ENCODE assay signal across 18 mouse cellular contexts in the genomic region with DNA sequence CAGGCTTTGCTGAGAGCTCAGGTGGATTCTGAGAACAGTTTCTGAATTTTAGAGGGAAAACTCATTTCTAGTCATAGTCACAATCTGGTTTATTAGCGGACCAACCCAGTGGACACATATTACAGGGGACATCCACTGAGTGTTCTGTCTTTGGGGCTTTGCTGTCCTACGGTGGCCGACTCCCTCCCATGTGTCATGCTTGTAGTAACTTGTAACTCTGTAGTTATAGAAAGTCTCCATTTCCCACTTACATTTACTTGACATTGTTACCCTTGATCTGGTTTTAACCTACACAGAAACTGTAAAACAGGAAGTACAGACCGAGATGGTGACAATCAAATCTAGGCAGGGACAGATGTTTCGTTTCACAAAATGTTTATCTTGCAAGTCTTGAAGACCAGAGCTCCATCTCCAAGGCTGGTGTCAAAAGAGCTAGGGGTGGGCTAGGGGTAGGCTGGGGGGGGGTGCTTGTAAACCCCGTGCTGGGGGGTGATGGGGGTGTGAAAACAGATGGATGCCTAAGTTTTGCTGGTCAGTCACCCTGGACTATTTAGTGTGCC. TPM values are rescaled to one million over a fixed set of nuclear protein-coding genes. Genes with fewer than 3 reads are reported as not detected.
DNase-seq lines count a peak whose midpoint lies in the region; ATAC-seq lines count a peak whose summit lies in the region.
"Had no signal": no experiment of that assay in that cellular context is flagged by ENCODE, and none has a peak within 500 bp of the region (broad histone marks: within the 10 kb centered on the region; RNA-seq: fewer than 3 reads in every experiment).

No protein-coding gene starts in this region.

- H3K9ac ChIP-seq in neural tube, embryonic 15.5 days (replicated peaks) = no peak overlapping the region
- H3K9ac ChIP-seq: embryonic facial prominence, embryonic 12.5 days; hindbrain, embryonic 14.5 days; limb, embryonic 15.5 days had no signal

- peak; percentile 32 for ATAC-seq in activated CD4-positive, CD25-positive, alpha-beta regulatory T cell, adult 4 months
- ATAC-seq in megakaryocyte progenitor cell, adult 5-6 weeks (replicated peaks; ENCODE audit: poor library complexity) = peak; percentile 37; the same call in 1 of the 2 replicates
- no peak for ATAC-seq in neural tube, embryonic 15.5 days (ENCODE audit: low FRiP score)

- no peak overlapping the region for H3K4me3 ChIP-seq in neural tube, embryonic 15.5 days (replicated peaks)
- H3K4me3 ChIP-seq: embryonic facial prominence, embryonic 12.5 days; forebrain, embryonic 10.5 days; limb, embryonic 15.5 days; midbrain, embryonic 10.5 days had no signal

- H3K4me1 ChIP-seq in neural tube, embryonic 15.5 days = no peaks in the 10 kb centered on the region
- H3K4me1 ChIP-seq: embryonic facial prominence, embryonic 12.5 days; limb, embryonic 15.5 days had no signal

- no peak overlapping the region for H3K27ac ChIP-seq in neural tube, embryonic 15.5 days (replicated peaks)
- H3K27ac ChIP-seq: embryonic facial prominence, embryonic 12.5 days; forebrain, embryonic 10.5 days; hindbrain, embryonic 14.5 days; limb, embryonic 15.5 days; midbrain, embryonic 10.5 days had no signal

- DNase-seq in lung, postnatal 25 days (ENCODE audit: low spot score) = peak; percentile 36
- no peak for DNase-seq in lung, postnatal 14 days
- DNase-seq in CD4-positive helper T cell, adult 2 months (ENCODE audit: low read depth, low spot score) = peak; percentile 39
- DNase-seq in heart, postnatal 10 days = no peak
- DNase-seq: adrenal gland, postnatal 10 days; cerebellum, postnatal 36 days; heart, adult 11 months had no signal

- no peaks in the 10 kb centered on the region for H3K9me3 ChIP-seq in neural tube, embryonic 15.5 days (replicated peaks)
- H3K9me3 ChIP-seq: embryonic facial prominence, embryonic 12.5 days; forebrain, embryonic 10.5 days; limb, embryonic 15.5 days; midbrain, embryonic 10.5 days had no signal

- H3K27me3 ChIP-seq in neural tube, embryonic 15.5 days (replicated peaks) = no peaks in the 10 kb centered on the region
- H3K27me3 ChIP-seq: embryonic facial prominence, embryonic 12.5 days; limb, embryonic 15.5 days had no signal

- 84% methylated on average over 6 of the region's 6 CpGs for WGBS in neural tube, embryonic 15.5 days

- no peak overlapping the region for H3K4me2 ChIP-seq in neural tube, embryonic 15.5 days
- H3K4me2 ChIP-seq: embryonic facial prominence, embryonic 12.5 days; hindbrain, embryonic 14.5 days; limb, embryonic 15.5 days had no signal

- intact Hi-C loops in heart, postnatal 10 days (cut with DNase I) = no loop called here

- no peaks in the 10 kb centered on the region for H3K36me3 ChIP-seq in neural tube, embryonic 15.5 days
- H3K36me3 ChIP-seq: embryonic facial prominence, embryonic 12.5 days; forebrain, embryonic 10.5 days; limb, embryonic 15.5 days; midbrain, embryonic 10.5 days had no signal

RNA-seq across cellular contexts. Expression of a gene that starts 31.9 kb away (rescaled TPM):
- polyA plus RNA-seq in activated CD4-positive, CD25-positive, alpha-beta regulatory T cell, adult 4 months (2017; shearing (Covaris generic)) = not detected
- total RNA-seq in megakaryocyte progenitor cell, adult 5-6 weeks (2015) = 0.05 TPM in 1 of 2 replicates, not detected in the other
- total RNA-seq in megakaryocyte progenitor cell, adult 5-6 weeks (2017) = 0.41 TPM in 1 of 2 replicates, not detected in the other
- 2.7 TPM in 1 of 2 replicates, not detected in the other for polyA plus RNA-seq in neural tube, embryonic 15.5 days (2015; fragmentation: Nextera tagmentation; extraction: Ambion mirVana)
- total RNA-seq in heart, postnatal 10 days (2021) = not detected
- total RNA-seq: adrenal gland, postnatal 10 days; left cerebral cortex, postnatal 10 days had no signal
- polyA plus RNA-seq: hindbrain, embryonic 14.5 days; midbrain, embryonic 10.5 days had no signal

RNA-seq across cellular contexts. Expression of a gene that starts 33.2 kb away (rescaled TPM):
- polyA plus RNA-seq in activated CD4-positive, CD25-positive, alpha-beta regulatory T cell, adult 4 months (2017; shearing (Covaris generic)) = 10 to 100 TPM; 44.4 to 57.1 TPM
- total RNA-seq in megakaryocyte progenitor cell, adult 5-6 weeks (2015) = 2.9 and 3.9 TPM in 2 replicates
- 8.1 and 9.2 TPM in 2 replicates for total RNA-seq in megakaryocyte progenitor cell, adult 5-6 weeks (2017)
- polyA plus RNA-seq in neural tube, embryonic 15.5 days (2015; fragmentation: Nextera tagmentation; extraction: Ambion mirVana) = 0.69 and 2.1 TPM in 2 replicates
- total RNA-seq in heart, postnatal 10 days (2021) = 1 to 10 TPM; 1.3 TPM

RNA-seq across cellular contexts. Expression of a gene that starts 53.9 kb away (rescaled TPM):
- polyA plus RNA-seq in activated CD4-positive, CD25-positive, alpha-beta regulatory T cell, adult 4 months (2017; shearing (Covaris generic)) = 1 to 10 TPM; 2.2 to 2.8 TPM
- not detected in 2 replicates for total RNA-seq in megakaryocyte progenitor cell, adult 5-6 weeks (2015)
- not detected in 2 replicates for total RNA-seq in megakaryocyte progenitor cell, adult 5-6 weeks (2017)
- polyA plus RNA-seq in neural tube, embryonic 15.5 days (2015; fragmentation: Nextera tagmentation; extraction: Ambion mirVana) = not detected in 2 replicates
- total RNA-seq in heart, postnatal 10 days (2021) = not detected
- total RNA-seq: adrenal gland, postnatal 10 days had no signal
- polyA plus RNA-seq: forebrain, embryonic 10.5 days; hindbrain, embryonic 14.5 days; kidney, embryonic 14.5 days; midbrain, embryonic 10.5 days; stomach, embryonic 16.5 days had no signal

Comparison
In these comparisons a context has a peak if more than half of its experiments do, and no peak if none do; other contexts are left out.
1. DNase-seq: peak in lung, postnatal 25 days (single experiment) and CD4-positive helper T cell, adult 2 months (single experiment); none in lung, postnatal 14 days (single experiment) and heart, postnatal 10 days (0 of 2).